Mouse (Mus musculus): ENCODE data around the gene Fam25c. TPM values are rescaled to one million over a fixed set of nuclear protein-coding genes. Genes with fewer than 3 reads are reported as not detected.
"Not testable (repeated sequence)": the region's sequence is repeated elsewhere in the genome, so short reads cannot be mapped to it uniquely, and the experiment has no call there.

Gene Fam25c
- total RNA-seq, 4 experiments from 2014 or later: not detected

DNA sequence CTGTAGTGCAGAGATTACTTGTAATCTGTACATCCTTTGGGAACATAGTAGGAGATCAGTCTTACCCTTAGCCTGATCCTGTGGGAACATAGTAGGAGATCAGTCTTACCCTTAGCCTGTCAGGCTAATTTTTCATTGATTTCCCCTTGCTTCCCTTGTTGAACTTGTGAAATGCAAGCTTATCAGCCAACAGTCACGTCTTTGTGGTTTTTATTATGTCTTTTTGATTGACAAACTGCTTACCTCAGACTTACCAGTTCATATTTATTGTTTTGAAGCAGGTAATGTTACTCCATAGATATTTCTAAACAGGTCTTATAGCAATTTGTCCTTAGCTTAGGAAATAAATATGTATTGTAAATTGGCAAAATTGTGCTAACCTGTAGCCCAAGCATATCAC lies 27.6 kb downstream of the Fam25c start:
- DNase-seq (ENCODE audit: low spot score in 2 of 2): no peak

DNA sequence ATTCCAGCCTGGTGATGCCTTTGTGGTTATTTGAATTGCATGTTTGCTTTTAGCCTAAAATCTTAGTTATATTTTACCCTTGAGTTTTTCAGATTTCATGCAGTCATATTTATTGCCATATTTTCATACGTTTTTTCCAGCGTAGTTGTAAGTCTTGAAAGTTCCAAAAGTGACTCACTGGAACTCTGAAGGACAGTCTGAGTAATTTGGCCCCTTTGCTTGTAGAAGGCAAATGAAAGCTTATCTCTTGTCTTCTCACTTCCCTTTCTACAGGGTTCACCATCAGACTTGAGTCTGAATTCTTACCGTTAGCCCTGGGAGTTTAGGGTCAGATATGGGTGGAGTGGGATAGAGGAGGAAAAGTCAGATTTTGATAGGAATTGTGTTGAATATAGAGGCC lies 28.6 kb downstream of the Fam25c start:
- DNase-seq (ENCODE audit: low spot score in 2 of 2): no peak

DNA sequence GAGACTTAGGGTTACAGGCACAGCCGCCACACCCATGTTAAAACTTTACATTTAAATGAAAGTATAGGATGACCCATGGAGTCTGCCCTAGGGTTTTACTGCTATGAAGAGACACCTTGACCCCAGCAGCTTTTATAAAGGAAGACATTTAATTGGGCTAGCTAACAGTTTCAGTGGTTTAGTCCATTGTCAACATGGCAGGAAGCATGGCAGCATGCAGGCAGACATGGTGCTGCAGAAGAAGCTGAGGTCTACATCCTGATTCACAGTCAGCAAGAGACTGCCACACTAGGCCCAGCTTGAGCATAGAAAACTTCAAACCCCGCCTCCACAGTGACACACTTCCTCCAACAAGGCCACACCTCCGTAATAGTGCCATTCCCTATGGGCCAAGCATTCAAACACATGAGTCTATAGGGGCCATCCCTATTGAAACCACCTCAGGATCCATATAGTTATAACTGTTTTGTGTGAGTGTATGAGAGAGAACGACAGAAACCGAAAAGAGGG lies 31.6 kb downstream of the Fam25c start:
- DNase-seq (ENCODE audit: low spot score in 2 of 2): no peak

GRCm38 (mm10) chr14:34318113-34318512 lies 37.1 kb downstream of the Fam25c start:
- DNase-seq (ENCODE audit: low spot score in 2 of 2): no peak

DNA sequence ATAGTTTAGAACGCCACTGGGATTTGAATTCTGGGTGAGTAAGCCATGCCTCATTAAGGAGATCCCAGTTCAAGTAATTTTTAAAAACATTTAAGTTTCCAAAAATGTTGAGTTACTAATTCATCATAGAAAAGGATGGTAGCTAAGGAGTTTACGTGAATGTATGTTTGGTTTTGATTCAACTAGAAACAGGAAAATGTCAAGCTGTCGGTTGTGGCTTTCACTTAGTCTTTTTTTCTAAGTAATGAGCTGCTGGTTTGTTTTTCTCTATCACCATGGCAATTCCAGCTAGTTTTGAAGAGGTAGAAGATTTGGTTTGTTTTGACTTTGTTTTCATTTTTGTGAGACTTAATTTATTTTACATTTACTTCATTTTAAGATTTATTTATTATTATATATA lies 37.8 kb downstream of the Fam25c start:
- DNase-seq (ENCODE audit: low spot score in 2 of 2): no peak

DNA sequence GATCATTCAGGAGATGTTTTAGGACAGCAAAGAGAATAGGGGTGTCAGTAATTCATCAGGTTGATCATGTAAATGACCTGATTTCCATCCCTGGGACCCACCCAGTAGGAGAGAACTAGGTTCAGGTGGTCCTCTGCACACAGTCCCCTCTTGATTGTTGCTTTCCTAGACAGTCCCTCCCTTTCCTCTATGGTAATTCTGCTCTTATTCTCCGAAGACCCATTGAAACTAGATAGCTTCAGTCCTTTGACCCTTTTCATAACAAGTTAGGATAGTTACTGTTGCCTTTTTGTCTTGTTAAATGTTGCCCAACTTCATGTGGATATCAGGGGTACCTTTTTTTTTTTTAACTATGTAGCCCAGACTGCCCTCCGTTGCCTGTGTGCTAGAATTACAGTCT lies 38.9 kb downstream of the Fam25c start:
- no peak for DNase-seq (ENCODE audit: low spot score in 2 of 2)

DNA sequence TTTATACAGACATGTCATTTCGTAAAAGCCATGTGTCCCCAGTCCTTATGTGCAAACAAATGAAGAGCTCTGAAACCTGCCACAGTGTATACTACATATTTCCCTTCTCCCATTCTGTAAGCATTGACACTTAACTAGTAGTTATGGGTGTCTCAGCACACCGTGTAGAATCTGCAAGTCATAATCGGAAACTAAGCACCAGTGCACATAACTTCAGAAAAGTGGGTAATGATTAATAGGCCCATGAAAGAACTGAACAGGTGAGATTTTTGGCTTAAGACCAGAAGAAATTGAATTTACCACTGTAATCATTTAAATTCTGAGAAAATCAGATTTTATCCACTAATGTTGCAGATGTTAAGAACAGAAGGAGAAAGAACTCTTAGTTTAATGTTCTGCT lies 40.4 kb downstream of the Fam25c start:
- no peak for DNase-seq (ENCODE audit: low spot score in 2 of 2)

GRCm38 (mm10) chr14:34314383-34314782 lies 40.9 kb downstream of the Fam25c start:
- not testable (repeated sequence) for DNase-seq (ENCODE audit: low spot score in 2 of 2)

- no peak for DNase-seq (ENCODE audit: low spot score in 2 of 2)
Measured at GRCm38 (mm10) chr14:34313612-34314011, 41.6 kb downstream of the Fam25c start.

DNA sequence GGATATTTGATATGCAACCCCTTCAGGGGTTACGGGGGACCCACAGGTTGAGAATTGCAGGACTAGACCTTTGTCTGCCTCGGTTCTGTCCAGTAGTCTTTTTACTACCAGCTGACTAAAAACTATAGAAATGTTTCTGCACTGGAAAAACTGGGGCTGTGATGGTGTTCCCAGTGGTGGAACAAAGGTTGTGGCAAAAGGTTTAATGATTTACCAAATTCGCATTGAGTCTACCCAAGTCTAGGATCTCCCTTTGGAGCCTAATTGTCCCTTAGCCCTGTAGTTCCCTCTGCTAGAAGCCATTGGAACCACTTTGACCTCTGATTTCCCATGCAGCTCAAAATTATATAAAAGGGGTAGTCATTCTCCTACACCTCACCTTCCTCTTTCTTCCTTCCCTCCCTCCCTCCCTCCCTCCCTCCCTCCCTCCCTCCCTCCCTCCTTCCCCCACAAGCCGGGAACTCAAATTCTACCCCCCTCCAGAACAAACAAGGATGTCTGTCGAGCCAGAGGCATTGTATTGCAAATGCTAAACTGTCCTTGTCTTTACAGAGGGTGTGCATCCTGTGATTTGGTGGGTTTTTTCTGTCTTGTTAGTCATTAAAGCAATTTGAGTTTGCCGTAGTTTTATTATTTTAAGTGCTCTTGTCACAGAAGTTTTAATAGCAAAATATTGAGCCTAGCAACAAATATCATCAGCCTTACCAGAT lies 42.7 kb downstream of the Fam25c start:
- no peak for DNase-seq (ENCODE audit: low spot score in 2 of 2)

DNA sequence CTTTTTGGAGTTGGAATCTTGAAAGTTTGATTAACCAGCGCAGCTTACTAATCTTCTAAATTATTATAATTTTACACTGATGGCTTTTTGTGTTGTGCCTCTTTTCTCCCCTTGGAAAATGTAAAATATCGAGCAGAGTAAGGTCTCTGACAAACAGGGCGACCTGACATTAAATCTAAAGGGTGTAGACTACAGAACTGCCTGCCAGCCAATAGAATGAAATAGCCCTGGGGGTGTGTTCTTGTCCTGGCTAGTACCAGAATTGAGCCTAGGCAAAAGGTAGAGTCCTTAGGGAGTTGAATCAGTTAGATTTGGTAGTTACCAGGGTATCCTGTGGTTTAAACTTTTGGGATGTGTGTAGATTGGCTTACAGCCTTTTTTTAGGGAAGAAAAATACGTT lies 43.5 kb downstream of the Fam25c start:
- DNase-seq (ENCODE audit: low spot score in 2 of 2): no peak

DNA sequence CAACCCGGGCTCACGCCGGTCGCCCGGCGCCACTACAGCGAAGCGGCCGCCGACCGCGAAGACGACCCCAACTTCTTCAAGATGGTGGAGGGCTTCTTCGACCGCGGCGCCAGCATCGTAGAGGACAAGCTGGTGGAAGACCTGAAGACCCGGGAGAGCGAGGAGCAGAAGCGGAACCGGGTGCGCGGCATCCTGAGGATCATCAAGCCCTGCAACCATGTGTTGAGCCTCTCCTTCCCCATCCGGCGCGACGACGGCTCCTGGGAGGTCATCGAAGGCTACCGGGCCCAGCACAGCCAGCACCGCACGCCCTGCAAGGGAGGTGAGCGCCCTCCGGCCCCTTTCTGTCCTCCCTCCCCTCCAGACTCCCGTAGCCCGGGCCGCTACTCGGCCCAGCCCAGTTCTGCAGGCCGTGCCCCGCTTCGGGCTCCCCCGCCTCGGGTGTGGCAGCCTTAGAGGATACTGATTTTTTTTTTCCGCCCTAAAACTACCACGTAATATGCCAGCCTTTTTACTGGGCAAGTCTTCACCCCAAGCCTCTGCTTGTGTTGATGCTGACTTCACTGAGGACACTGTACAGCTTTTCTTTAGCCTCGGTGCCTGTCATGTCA lies 44.1 kb downstream of the Fam25c start:
- peak; percentile 20 to 26 for DNase-seq (ENCODE audit: low spot score in 2 of 2)

DNA sequence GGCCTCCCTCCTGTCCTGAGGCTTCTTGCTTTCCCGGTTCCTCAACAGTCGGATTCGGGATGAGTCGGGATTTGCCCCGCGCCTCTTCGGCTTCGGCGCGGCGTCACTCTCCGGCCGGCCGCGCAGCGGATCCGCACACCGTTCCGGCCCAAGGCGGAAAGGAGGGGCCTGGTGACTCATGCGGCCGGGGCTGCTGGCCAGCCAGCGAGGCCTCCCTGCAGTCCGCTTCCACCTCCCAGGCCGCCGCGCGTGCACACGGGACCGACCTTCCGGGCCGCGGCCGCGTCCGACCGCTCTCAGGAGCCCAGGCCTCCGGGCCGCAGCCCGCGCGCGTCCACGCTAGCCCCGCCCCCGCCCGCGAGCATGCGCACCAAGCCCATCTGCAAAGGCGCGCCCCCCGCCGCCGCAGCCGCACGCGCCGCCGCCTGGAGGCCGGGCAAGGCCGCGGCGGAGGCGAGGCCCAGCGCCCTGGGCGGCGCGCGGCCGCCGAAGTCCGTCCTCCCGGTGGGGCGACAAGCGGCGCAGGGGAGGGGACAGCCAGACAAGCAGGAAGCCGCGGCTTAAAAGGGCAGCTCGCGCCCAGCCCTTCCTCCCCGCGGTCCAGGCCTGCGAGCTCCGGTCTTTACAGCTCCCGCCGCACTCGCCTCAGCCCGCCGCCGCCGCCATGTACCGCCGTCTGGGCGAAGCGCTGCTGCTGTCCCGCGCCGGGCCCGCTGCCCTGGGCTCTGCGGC lies 44.8 kb downstream of the Fam25c start, which contains the start of the genes Shld2 and Glud1:
TSS of gene Shld2 (minus strand) at position 260 of the 732 bp plus-strand sequence.
TSS of gene Glud1 (plus strand) at position 494 of the 732 bp plus-strand sequence.
- DNase-seq (ENCODE audit: low spot score in 2 of 2): peak; percentile 87 to 91

DNA sequence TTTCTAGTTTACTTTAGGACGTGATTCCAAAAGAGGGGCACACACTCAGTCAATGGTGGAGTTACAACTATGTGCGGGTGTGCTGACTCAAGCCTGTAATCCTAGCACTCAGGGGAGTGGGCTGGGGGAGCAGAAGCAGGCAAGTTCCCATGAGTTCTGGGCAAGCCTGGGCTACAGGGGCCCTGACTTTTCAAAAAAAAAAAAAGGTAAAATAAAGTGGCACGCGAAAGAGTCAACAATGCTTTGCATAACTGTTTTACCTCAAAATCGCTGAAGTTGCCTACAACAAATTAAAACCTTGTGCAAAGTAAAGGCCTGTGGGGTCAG lies 45.4 kb downstream of the Fam25c start:
- no peak for DNase-seq (ENCODE audit: low spot score in 2 of 2)

DNA sequence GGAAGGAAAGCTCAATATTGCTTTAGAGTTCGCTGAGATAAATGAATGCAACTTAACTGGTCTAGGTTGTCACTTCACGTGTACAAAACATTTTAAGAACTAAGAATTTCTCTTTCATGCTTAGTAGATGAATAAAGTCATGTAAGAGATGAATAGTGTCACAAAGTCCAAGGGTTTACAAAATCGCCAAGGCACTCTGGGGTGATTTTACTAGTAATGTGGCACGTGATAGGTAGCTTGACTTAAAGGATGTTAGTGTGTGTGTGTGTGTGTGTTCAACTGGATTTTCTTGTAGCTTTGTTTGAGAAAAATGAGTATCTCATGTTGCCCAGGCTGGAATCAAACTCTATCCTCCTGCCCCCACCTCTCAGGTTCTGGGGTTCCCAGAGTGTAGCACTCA lies 46.0 kb downstream of the Fam25c start:
- no peak for DNase-seq (ENCODE audit: low spot score in 2 of 2)

GRCm38 (mm10) chr14:34303265-34303680 lies 52.0 kb downstream of the Fam25c start:
- DNase-seq (ENCODE audit: low spot score in 2 of 2): no peak

GRCm38 (mm10) chr14:34302681-34303242 lies 52.5 kb downstream of the Fam25c start:
- no peak for DNase-seq (ENCODE audit: low spot score in 2 of 2)

Other genes starting within 250 kb of the Fam25c start
- gene Npy4r, start 202.9 kb downstream of the Fam25c start, total RNA-seq (2022): not detected
- gene Gprin2, start 153.8 kb downstream of the Fam25c start, total RNA-seq (2022): 1 to 10 TPM; 1.2 to 3.0 (median 2.2) TPM
- under 1 TPM; 0.43 to 1.00 (median 0.59) TPM for gene Syt15, start 135.8 kb downstream of the Fam25c start, total RNA-seq (2022)
- 10 to 100 TPM; 11.4 to 14.1 (median 12.8) TPM for gene Shld2, start 44.9 kb downstream of the Fam25c start, total RNA-seq (2022)
- 100 to 1,000 TPM; 294 to 321 (median 311) TPM for gene Glud1, start 44.7 kb downstream of the Fam25c start, total RNA-seq (2022)
- gene Sncg, start 19.4 kb upstream of the Fam25c start, total RNA-seq (2022): 1 to 10 TPM; 4.2 to 7.4 (median 4.9) TPM
- gene Mmrn2, start 20.0 kb upstream of the Fam25c start, total RNA-seq (2022): 1 to 10 TPM; 4.8 to 6.0 (median 5.0) TPM
- gene Bmpr1a, start 147.9 kb upstream of the Fam25c start, total RNA-seq (2022): 10 to 100 TPM; 35.9 to 42.7 (median 37.0) TPM
- not detected for gene 9230112D13Rik, start 167.4 kb upstream of the Fam25c start, total RNA-seq (2022)
- gene Ldb3, start 233.2 kb upstream of the Fam25c start, total RNA-seq (2022): 1 to 10 TPM; 4.1 to 4.8 (median 4.3) TPM
- gene Opn4, start 244.7 kb upstream of the Fam25c start, total RNA-seq (2022): not detected

Data from layer of hippocampus, adult 8-10 months (tissue).